Mouse (Mus musculus): Measurements from ENCODE around the gene Slc22a4. TPM values are rescaled to one million over a fixed set of nuclear protein-coding genes. Genes with fewer than 3 reads are reported as not detected.

The Slc22a4 gene
- polyA plus RNA-seq, 2 experiments = 24.4 to 34.0 TPM

DNA sequence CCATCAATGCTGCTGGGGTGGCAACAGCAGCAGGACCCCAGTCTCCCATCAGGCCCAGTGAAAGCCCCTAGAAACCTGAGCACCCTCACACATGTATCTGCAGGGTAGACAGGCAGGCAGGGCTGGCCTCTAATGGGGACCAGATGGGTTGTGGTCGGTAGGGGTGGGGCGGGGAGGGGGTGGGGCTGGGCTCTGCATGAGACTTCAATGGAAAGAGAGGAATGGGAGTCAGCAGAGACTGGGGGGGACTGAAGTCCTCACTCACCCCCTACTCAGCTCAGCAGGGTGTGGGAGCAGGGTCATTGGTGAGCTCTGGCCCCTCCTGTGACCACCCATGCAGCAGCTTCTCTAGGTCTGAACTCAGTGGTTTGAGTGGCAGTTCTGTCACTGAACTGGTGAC lies 29.5 kb upstream of the Slc22a4 start:
- Histone ChIP-seq H3K4me1 (replicated peaks; ENCODE audit: control insufficient read depth in 2 of 2, insufficient read depth in 2 of 2, low read length in 1 of 2) (peaks cover 0 to 14% of the 10 kb centered on the region in 2 experiments; a peak in 3 of 4 replicates), H3K4me3 (ENCODE audit: insufficient read depth in 1 of 2, low read depth in 2 of 2, low read length in 2 of 2) (no peak overlapping the region), H3K27me3 (ENCODE audit: control insufficient read depth, insufficient read depth, low read length) (no peaks in the 10 kb centered on the region), H3K4me2 (ENCODE audit: low read depth) (no peak overlapping the region), H3K9ac (replicated peaks) (no peak overlapping the region), H3K36me3 (replicated peaks; ENCODE audit: control insufficient read depth, insufficient read depth, low read depth) (no peaks in the 10 kb centered on the region), H3K27ac (no peak overlapping the region), H3K9me3 (ENCODE audit: control insufficient read depth, low read length) (no peaks in the 10 kb centered on the region)
- no peak for TF ChIP-seq CTCF (IDR thresholded peaks at IDR 0.05; ENCODE audit: low read depth)
- TF ChIP-seq EP300 (IDR thresholded peaks at IDR 0.05; ENCODE audit: low read depth) = no peak
- DNase-seq (ENCODE audit: low read depth in 3 of 3, low spot score in 3 of 3) (no peak), ATAC-seq (ENCODE audit: insufficient read depth) (no peak)
- WGBS (ENCODE audit: insufficient replicate concordance) = 52% methylated on average over 2 of the region's 2 CpGs

DNA sequence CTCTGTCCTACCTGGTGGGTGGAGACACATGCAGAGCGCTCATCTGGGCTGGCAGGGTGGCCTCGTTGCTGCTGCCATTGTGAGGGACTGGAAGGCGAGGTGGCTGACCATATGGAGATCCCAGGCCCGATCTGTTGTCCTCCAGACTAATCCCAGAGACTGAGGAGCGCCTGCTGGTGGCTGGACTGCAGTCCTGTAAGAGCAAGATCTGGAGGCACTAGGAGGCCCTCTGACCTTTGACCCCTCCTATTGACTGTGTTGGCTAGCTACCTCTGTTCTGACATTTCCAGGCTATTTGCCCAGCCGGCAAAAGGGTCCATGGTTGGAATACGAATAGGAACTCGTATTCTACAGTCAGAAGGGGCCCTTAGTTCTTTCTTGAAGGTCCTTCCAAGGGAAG lies 28.2 kb upstream of the Slc22a4 start:
- no peak for TF ChIP-seq EP300 (IDR thresholded peaks at IDR 0.05; ENCODE audit: low read depth)
- peak; percentile 55 for TF ChIP-seq CTCF (IDR thresholded peaks at IDR 0.05; ENCODE audit: low read depth)
- ATAC-seq (ENCODE audit: insufficient read depth) = no peak
- no peak overlapping the region for H3K27ac ChIP-seq
- 57% methylated on average over 8 of the region's 8 CpGs for WGBS (ENCODE audit: insufficient replicate concordance)
- H3K4me2 ChIP-seq (ENCODE audit: low read depth) = no peak overlapping the region
- peaks cover 0 to 14% of the 10 kb centered on the region in 2 experiments; a peak in 3 of 4 replicates for H3K4me1 ChIP-seq (replicated peaks; ENCODE audit: control insufficient read depth in 2 of 2, insufficient read depth in 2 of 2, low read length in 1 of 2)
- H3K9ac ChIP-seq (replicated peaks) = no peak overlapping the region
- no peaks in the 10 kb centered on the region for H3K27me3 ChIP-seq (ENCODE audit: control insufficient read depth, insufficient read depth, low read length)
- H3K9me3 ChIP-seq (ENCODE audit: control insufficient read depth, low read length) = no peaks in the 10 kb centered on the region
- no peaks in the 10 kb centered on the region for H3K36me3 ChIP-seq (replicated peaks; ENCODE audit: control insufficient read depth, insufficient read depth, low read depth)
- H3K4me3 ChIP-seq (ENCODE audit: insufficient read depth in 1 of 2, low read depth in 2 of 2, low read length in 2 of 2) = no peak overlapping the region
- DNase-seq (ENCODE audit: low read depth in 3 of 3, low spot score in 3 of 3) = peak; percentile 11 to 27 (median 26)

DNA sequence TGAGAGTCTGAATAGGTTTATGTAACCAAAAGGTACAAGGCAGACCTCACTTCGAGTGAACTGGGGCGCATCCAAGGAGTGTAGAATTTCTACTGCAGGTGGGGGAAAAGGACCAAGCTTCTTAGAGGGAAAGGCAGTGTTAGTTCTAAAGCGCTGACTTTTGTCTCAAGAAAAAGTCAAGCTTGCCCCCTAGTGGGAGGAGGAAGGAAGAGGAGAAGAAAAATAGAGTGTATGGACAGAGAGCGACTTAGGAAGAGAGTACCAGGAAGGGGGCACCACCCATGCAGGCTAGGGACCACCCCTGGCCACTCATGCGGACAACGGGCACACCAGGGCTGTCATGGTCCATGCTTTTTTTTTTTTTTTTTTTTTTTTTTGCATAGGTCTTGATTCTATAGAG lies 26.4 kb upstream of the Slc22a4 start:
- Histone ChIP-seq H3K27ac (no peak overlapping the region), H3K4me1 (replicated peaks; ENCODE audit: control insufficient read depth in 2 of 2, insufficient read depth in 2 of 2, low read length in 1 of 2) (peaks cover 0 to 14% of the 10 kb centered on the region in 2 experiments; a peak in 3 of 4 replicates), H3K36me3 (replicated peaks; ENCODE audit: control insufficient read depth, insufficient read depth, low read depth) (no peaks in the 10 kb centered on the region), H3K4me2 (ENCODE audit: low read depth) (no peak overlapping the region), H3K4me3 (ENCODE audit: insufficient read depth in 1 of 2, low read depth in 2 of 2, low read length in 2 of 2) (no peak overlapping the region), H3K9me3 (ENCODE audit: control insufficient read depth, low read length) (no peaks in the 10 kb centered on the region), H3K9ac (replicated peaks) (no peak overlapping the region), H3K27me3 (ENCODE audit: control insufficient read depth, insufficient read depth, low read length) (no peaks in the 10 kb centered on the region)
- DNase-seq (ENCODE audit: low read depth in 3 of 3, low spot score in 3 of 3) = peak; percentile 47 to 67 (median 58)
- WGBS (ENCODE audit: insufficient replicate concordance) = 20% methylated on average over 6 of the region's 6 CpGs
- no peak for ATAC-seq (ENCODE audit: insufficient read depth)
- TF ChIP-seq CTCF (IDR thresholded peaks at IDR 0.05; ENCODE audit: low read depth) (peak; percentile 78), EP300 (IDR thresholded peaks at IDR 0.05; ENCODE audit: low read depth) (no peak)

DNA sequence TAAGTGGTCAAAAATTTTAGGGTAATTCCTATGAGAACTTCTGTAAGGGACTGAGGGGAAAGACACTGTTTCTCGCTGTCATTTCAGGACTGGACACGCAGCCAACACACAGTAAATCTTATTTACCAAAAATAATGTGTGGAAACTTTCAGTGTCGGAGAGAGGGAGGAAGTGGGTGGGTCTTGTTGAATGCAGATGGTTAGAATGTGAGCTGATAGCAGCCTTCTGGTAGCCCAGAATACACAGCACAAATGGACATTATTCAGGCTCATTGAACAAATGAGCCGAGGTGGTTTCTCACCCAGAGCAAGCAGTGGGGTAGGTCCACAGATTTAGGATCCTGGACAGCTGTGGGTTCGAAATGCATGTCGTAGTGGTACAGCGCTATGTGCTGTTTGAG lies 25.2 kb upstream of the Slc22a4 start:
- no peak for DNase-seq (ENCODE audit: low read depth in 3 of 3, low spot score in 3 of 3)
- TF ChIP-seq CTCF (IDR thresholded peaks at IDR 0.05; ENCODE audit: low read depth) (no peak), EP300 (IDR thresholded peaks at IDR 0.05; ENCODE audit: low read depth) (no peak)
- Histone ChIP-seq H3K4me2 (ENCODE audit: low read depth) (no peak overlapping the region), H3K27ac (no peak overlapping the region), H3K4me1 (replicated peaks; ENCODE audit: control insufficient read depth in 2 of 2, insufficient read depth in 2 of 2, low read length in 1 of 2) (peaks cover 0 to 14% of the 10 kb centered on the region in 2 experiments; a peak in 3 of 4 replicates), H3K4me3 (ENCODE audit: insufficient read depth in 1 of 2, low read depth in 2 of 2, low read length in 2 of 2) (no peak overlapping the region), H3K9me3 (ENCODE audit: control insufficient read depth, low read length) (no peaks in the 10 kb centered on the region), H3K36me3 (replicated peaks; ENCODE audit: control insufficient read depth, insufficient read depth, low read depth) (no peaks in the 10 kb centered on the region), H3K27me3 (ENCODE audit: control insufficient read depth, insufficient read depth, low read length) (no peaks in the 10 kb centered on the region), H3K9ac (replicated peaks) (no peak overlapping the region)
- ATAC-seq (ENCODE audit: insufficient read depth) = peak; percentile 22; the same call in 1 of the 2 replicates
- WGBS (ENCODE audit: insufficient replicate concordance) = 40% methylated on average over 7 of the region's 7 CpGs

DNA sequence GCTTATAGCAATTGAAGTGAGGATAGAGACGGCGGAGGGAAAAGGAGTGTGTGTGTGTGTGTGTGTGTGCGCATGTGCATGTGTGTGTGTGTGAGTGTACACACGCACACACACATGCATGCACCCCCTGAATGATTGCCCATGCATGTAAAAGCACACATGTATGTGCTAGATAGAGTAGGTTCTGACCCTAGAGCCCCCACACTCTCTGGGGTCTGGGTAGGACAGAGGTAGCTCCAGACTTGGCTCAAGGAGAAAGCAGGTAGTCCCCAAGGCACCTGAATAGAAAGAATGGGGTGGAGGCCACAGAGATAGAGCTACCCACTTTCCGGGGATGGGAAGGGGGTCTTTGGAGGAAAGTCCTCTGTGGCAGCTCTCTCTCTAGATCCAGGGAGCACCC lies 24.2 kb upstream of the Slc22a4 start:
- Histone ChIP-seq H3K4me3 (ENCODE audit: insufficient read depth in 1 of 2, low read depth in 2 of 2, low read length in 2 of 2) (no peak overlapping the region), H3K36me3 (replicated peaks; ENCODE audit: control insufficient read depth, insufficient read depth, low read depth) (no peaks in the 10 kb centered on the region), H3K4me1 (replicated peaks; ENCODE audit: control insufficient read depth in 2 of 2, insufficient read depth in 2 of 2, low read length in 1 of 2) (peaks cover 0 to 14% of the 10 kb centered on the region in 2 experiments; a peak in 3 of 4 replicates), H3K4me2 (ENCODE audit: low read depth) (no peak overlapping the region), H3K9me3 (ENCODE audit: control insufficient read depth, low read length) (no peaks in the 10 kb centered on the region), H3K27me3 (ENCODE audit: control insufficient read depth, insufficient read depth, low read length) (no peaks in the 10 kb centered on the region), H3K27ac (no peak overlapping the region), H3K9ac (replicated peaks) (no peak overlapping the region)
- ATAC-seq (ENCODE audit: insufficient read depth) = no peak
- no peak for DNase-seq (ENCODE audit: low read depth in 3 of 3, low spot score in 3 of 3)
- TF ChIP-seq CTCF (IDR thresholded peaks at IDR 0.05; ENCODE audit: low read depth) = no peak
- 79% methylated on average over 5 of the region's 5 CpGs for WGBS (ENCODE audit: insufficient replicate concordance)
